Mouse (Mus musculus) megakaryocyte, embryonic 14.5 days (primary cell): ENCODE results near the gene Oaz3.

Source experiments
- FLI1 ChIP-seq: IDR thresholded peaks from 2 replicates; pipeline ENCODE4 v1.6.1; 2012; ENCODE audit warnings: low read length, inconsistent platforms, mixed read lengths
- GATA1 ChIP-seq: IDR thresholded peaks from 3 replicates; pipeline ENCODE4 v1.6.1; 2012; ENCODE audit warnings: mixed read lengths, low read length, inconsistent platforms, borderline replicate concordance

- TF ChIP-seq GATA1 = no peak
- no peak for TF ChIP-seq FLI1
Measured at GRCm38 (mm10) chr3:94430980-94431379, 12.7 kb downstream of the Oaz3 start.
